Mouse (Mus musculus) heart, postnatal 10 days (tissue): ENCODE results near the gene Lgals7. TPM values are rescaled to one million over a fixed set of nuclear protein-coding genes. Genes with fewer than 3 reads are reported as not detected.

ENCODE experiments used
- DNase-seq, 2 experiments: peaks; one replicate each; pipeline ENCODE4 v3.0.0; 2021
- intact Hi-C: fragments of 180-260 bp; cut with DNase I; formaldehyde crosslinking; loops from one replicate; pipeline ENCODE4 v1.15.1; 2025
- total RNA-seq, 2 experiments: library from RNA; stranded (reverse); gene quantifications; 2 replicates each; pipeline ENCODE4 v1.2.3; 2021

Gene Lgals7
- 1 to 10 TPM; 2.2 to 2.8 TPM for total RNA-seq

DNA sequence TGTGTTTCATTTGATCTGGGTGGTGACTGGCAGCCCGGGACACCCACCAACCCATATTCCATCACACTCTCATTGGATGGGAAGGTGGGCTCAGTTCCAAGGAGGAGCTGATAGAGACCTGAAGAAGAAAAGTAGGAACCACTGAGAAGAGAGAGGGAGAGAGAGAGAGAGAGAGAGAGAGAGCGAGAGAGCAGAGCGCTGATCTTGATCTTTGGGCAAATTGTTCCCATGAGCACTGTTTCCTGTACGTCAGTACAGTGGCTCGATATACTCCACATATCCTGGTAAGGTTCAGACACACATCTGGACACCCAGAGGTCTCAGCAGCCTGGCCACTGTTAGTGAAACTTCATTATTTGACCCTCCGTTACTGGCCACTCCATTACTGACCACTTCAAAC is at the start of gene Lgals7:
Gene Lgals7, plus strand, starts transcription at position 314 of the 400 bp plus-strand sequence.
- intact Hi-C loops, result no loop called here
- DNase-seq, result no peak

DNA sequence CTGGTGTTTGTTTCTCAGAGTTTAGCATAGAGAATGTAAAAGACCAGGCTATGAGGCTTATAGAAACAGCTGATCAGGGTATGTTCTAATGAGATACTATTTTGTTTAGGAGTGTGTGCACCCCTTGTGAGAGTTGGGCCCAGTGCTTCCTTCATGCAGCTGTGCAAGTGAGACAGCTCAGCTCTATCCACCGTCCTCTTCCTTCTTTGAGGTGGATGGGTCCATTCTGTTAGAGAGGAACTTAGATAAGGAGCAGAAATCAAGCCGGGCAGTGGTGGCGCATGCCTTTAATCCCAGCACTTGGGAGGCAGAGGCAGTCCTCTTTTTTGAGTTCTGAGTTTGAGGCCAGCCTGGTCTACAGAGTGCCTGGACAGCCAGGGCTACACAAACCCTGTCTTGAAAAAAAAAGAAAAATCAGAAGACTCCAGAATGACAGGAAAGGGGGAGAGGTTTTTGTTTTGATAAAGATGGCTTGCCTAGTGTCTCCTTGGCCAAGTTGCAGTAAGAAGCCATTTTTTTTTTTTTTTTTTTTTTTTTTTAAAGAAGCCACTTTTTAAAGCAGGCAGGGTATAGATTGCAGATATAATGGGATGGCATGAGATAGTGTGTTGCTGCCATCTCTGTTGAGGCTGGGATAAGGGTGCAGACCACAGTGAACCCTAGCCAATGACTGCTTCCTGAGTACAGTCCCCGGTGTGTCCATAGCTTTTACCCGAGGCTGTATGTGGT is 49.2 kb upstream of the Lgals7 start:
- no peak for DNase-seq
- intact Hi-C loops, result loop anchor here (5.0 kb wide), 1 partner anchor 143 kb away; no protein-coding TSS in a partner anchor

DNA sequence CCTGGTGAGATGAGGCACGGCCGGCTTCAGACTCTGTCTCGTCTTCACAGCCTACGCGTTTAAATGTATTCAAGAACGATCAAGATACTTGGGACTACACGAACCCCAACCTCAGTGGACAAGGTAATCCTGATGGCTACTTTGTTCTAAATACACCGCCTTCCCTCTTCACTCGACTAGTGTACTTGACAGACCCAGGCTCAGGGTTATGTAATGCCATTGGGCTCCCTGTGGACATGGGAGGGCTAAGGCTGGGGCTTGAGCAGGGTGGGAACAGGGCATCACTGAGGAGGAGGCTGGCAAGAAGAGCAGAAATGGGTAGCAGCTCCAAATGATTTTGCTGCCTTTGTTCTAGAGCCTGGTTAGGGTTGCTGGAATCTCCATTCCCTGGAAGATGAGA is 48.4 kb upstream of the Lgals7 start:
- intact Hi-C loops, result no loop called here
- no peak for DNase-seq

DNA sequence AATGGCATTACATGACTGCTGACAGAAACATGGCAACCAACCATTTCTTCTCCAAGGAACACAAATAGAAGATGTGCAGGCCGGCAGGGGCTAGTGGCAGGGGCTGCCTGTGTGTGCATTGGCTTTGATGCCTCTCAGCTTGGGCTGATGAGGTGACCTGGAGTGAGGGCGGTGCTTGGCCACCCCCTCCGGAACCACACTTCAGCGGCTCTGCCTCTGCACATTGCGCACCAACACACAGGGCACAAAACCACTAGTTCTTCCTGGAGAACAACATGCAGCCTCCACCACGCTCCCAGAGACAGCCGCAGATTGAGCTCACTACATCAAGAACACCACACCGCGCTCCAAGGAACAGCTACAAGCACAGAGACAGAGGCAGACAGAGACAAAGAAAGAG is 47.5 kb upstream of the Lgals7 start:
- intact Hi-C loops, result no loop called here
- DNase-seq, result peak in 1 of 2 experiments; percentile 58

DNA sequence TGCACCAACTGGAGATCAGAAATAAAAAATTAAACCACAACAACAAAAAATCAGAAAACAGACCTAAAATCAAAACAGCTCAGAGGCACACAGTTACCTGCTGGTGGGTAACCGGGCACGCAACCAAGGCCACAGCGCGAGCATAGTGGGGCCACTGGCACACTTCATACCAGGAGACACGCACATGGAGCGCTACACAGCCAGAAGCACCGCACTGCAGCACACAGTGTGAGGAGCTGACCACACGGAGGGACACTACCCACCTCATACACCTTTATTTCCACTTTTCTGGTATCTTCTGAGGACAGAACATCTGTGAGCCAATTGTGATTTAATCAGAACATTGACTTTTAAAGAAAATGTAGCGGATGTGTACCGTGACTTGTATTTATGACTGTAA is 46.7 kb upstream of the Lgals7 start:
- no peak for DNase-seq
- intact Hi-C loops, result no loop called here

DNA sequence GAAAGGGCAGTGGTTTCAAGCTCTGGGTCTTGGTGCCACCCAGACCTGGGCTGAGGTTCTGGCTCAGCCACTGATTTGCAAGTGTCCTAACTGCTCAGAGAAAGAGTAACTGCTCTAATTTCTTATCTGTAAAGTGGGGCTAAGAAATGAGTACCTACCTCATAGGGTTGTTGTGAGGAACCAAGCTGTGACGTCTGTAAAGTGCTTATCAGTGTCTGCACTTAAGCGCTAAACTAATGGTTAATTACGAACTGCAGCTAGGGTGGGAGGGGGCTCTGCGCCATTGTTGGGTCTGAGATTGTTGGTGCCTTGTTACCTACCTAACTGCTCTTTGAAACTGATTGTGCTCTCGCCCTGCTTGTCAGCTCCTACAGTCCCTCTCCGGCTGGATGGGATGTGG is 46.1 kb upstream of the Lgals7 start:
- intact Hi-C loops, result no loop called here
- DNase-seq, result no peak

DNA sequence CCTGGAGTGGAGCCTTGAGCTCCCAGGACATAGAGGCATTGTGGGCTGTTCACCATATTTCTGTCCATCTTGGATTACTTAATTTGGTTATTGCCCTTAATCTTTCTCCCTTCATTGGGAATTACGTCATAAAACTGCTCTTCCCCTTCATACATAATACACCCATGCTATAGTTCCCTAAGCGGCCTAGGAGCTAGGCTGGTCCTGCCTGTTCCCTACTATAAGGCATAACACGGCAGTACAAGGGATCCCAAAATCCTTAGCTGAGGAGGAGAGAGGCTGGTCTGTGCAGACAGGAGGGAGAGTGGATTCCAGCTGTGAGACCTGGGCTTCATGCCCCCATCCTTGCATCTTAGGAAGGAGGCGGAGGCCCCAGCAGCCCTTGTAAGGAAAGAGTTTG is 45.7 kb upstream of the Lgals7 start:
- no peak for DNase-seq
- intact Hi-C loops, result no loop called here

DNA sequence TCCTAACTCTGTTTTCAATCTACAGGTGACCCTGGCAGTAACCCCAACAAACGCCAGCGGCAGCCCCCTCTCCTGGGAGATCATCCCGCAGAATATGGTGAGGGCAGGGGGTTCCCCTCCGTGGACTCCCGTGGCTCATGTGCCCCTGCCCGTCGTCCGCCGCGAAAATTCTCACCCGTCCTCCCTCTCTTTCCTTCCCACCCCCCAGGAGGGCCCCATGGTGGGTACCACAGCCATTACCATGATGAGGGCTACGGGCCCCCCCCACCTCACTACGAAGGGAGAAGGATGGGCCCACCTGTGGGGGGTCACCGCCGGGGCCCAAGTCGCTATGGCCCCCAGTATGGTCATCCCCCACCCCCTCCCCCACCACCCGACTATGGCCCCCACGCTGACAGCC is 45.2 kb upstream of the Lgals7 start:
- intact Hi-C loops, result no loop called here
- DNase-seq, result no peak

DNA sequence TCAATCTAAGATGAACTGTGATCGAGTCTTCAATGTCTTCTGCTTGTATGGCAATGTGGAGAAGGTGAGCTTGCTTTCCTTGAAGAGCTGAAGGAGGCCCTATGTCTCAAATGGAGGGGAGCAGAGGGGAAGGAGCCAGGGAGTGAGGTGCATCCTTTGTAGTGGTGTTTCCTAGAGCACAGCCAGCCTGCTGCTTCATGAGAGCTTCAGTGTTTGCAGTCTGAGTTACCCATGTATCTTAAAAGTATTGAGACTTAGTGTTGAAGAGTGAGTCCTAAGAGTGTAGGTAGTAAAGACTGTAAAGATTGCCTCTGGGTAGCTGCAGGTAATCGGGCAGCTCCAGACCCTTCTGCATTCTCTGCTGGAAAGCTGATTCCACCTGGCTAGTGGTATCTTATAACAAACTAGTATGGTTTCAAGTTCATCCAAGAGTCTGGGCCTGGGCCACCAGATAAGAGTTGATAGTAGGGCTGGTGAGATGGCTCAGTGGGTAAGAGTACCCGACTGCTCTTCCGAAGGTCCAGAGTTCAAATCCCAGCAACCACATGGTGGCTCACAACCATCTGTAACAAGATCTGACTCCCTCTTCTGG is 44.7 kb upstream of the Lgals7 start:
- intact Hi-C loops, result no loop called here

DNA sequence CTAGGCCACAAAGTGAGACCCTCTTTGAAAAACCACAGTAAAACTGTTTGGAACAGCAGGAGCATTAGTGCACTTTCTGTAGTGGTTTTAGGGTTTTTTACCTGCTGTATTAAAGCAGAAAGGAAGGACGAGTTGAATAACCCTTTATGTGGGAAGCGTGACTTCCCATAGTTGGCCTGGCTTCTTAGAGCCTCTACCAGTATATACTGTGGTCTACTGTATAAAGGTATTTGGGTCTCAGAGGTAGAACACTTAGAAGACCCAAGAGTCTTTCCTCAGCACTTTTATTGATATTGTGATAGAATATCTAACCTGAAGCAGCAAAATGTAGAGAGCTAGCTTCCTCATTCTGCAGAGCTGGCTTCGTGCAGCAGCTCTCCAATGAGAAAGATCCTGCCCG is 44.1 kb upstream of the Lgals7 start:
- DNase-seq, result no peak
- intact Hi-C loops, result no loop called here

More for the DNA sequence above, 44.7 kb upstream of the Lgals7 start:
- DNase-seq, result no peak

DNA sequence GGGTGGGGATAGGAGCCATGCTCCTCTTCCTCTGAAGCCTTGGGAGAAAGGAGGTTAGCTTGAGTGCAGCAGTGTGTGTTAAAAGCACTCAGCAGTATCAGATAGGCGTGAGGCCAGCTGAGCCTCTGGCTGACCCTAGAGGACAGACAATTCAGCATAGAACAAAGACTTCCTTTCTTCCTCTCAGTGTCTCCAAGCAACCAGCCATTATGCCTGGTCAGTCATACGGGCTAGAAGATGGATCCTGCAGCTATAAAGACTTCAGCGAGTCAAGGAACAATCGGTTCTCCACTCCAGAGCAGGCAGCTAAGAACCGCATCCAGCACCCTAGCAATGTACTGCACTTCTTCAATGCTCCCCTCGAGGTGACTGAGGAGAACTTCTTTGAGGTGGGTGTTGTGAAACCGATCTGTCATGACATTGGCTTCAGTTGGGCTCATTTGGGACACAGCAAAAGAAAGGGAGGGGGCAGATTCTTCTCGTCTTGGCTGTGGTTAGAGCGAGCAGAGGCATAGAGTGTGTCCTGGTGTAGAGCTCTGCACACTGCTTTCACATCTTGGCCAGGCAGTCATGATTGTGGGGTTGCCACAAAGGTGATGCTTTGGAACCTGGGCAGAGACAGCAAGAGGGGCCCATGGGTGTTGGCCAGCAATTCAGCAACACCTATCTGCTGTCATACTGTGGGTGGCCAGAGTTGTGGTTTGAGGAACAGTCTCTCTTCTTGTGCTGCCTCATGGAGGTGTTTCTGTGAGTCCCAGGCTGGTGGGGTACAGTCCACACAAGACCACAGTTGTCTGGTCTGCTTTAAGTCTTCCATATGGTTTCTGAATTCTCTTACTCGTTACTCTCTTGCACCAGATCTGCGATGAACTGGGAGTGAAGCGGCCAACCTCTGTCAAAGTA is 43.0 kb upstream of the Lgals7 start:
- intact Hi-C loops, result loop anchor here (1.0 kb wide), 1 partner anchor 8 kb away; no protein-coding TSS in a partner anchor
- DNase-seq, result peak; percentile 74 to 75

DNA sequence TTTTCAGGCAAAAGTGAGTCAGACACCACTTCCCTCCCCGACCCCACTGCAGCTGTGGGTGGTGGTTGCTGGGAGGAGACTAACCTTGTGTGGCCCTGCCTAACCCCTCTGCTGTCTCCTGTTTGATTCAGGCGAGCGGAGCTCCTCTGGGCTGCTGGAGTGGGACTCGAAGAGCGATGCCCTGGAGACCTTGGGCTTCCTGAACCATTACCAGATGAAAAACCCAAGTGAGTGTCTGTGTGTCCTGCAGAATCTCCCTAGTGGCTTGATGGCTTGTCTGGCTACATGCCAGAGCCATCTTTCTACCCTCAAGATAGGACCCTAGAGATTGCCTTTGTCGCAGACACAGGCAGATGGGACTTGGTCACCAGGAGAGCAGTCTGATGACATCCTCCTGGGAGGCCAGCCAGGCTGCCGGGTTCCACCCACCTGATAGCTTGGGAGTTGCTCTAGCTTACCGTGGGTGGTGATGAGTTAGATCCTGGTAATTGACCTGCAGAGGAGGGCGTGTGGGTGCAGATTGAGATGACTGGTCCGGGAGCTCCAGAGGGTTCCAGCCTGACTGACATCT is 42.3 kb upstream of the Lgals7 start:
- peak; percentile 79 to 85 for DNase-seq
- intact Hi-C loops, result no loop called here

DNA sequence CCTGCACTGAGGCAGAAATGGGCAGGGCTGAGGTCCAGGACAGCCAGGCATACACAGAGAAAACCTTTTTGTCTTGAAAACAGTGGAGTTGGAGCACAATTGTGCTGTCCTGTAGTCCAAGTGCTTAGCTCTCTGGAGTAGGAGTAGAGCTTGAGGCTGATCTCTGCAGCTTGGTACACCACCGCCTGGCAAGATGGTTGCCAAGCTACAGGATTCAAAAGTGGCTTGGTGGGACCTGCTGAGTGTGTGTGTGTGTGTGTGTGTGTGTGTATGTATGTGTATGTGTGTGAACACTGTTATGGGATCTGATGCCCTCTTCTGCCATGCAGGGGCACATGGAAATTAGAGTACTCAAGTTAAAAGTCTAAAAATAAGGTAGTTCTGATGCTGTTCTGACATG is 41.1 kb upstream of the Lgals7 start:
- no peak for DNase-seq
- intact Hi-C loops, result no loop called here

DNA sequence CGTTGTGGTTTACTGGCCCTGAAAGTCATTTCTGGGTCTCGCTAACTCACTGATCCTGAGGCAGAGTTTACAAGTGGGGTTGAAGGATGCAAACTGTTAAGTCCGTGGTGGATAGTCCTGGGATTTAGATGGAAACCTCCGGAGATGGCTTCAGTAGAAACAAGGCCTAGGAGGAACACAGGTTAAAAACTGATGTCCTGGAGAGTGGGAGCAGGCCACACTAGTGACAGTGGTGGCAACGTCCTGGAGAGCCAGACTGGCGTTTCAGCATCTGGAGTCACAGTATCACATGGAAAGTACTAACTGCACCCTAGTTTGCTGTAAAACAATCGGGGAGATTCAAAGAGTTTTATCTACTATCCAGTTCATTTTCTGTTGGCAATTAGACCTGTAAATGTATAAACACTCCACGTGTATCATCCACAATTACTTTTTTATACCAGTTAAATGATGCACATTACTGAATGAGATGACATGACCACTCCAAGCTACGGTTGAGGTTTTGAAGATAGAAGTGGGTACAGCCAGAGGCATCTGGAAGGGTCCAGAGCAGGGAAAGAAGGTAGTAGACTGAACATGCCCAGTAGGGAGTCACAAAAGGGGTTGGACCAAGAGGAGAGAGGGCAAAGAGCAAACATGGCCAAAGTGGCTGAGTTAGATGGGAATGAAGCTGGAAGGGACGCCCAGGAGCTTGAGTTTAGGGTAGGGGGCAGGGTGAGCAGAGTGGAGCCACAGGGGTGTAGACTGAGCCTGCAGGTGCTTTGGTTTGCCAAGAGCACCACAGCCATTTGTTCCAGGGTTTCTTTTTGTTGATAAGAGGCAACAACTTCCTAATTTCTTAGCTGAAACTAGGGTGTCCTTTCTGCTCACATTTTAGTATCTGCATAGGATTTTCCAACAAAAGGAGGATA is 40.4 kb upstream of the Lgals7 start:
- peak in 1 of 2 experiments; percentile 38 for DNase-seq
- intact Hi-C loops, result loop anchor here (1.0 kb wide), 1 partner anchor 10 kb away; no protein-coding TSS in a partner anchor

DNA sequence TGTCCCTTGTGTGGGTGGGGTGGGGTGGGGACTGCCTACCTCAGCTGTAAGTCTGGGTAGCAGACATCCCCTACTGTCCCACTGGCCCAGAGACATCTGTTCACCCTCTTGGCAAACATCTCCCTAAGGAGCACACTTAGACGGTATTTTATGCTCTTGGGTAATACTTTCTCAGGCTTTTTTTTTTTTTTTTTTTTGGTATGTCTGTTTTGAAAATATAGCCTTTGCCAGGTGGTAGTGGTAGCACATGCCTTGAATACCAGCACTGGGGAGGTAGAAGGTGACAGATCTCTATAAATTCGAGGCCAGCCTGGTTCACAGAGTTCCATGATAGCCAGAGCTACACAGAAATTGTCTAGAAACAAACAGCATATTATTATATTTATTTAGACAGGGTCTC is 39.7 kb upstream of the Lgals7 start:
- intact Hi-C loops, result loop anchor here (1.0 to 2.0 kb wide), 2 partner anchors 11 to 15 kb away; partner anchors contain the start of gene Hnrnpl
- DNase-seq, result no peak

DNA sequence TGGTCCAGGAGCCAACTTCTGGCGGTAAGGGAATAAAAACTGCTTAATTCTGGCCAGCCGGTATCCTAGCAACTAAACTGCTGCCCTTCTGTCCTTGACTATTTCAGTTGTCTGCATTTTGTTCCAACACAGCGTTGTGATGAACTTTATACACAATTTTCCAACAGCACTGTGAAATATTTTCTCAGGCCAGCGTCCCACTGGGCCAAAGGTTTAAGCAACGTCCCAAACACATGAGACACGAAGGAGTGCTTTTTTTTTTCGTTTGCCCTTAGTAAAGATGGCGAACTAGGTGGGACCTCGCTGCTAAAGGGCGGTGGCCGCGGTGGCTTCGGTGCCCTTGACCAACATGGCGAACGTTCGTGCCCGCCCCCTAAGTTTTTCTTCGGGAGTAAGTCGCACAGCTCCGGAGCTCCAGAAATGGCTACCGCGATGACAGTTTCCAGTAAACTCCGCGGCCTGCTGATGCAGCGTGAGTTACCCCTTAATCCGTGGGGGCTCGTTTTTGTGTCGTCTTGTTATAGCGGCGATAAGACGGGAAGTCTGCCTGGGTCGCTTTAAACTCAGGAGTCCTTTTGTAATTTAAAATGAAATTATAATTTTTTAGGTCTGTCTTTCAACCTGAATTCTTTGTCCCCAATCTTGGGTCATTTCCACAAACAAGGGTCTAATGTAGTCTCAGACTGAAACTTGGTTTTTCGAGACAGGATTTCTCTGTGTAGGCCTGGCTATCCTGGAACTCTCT is 38.5 kb upstream of the Lgals7 start, which contains the start of gene Ech1:
Gene Ech1, plus strand, starts transcription at position 277 of the 745 bp plus-strand sequence.
- DNase-seq, result peak; percentile 95
- intact Hi-C loops, result loop anchor here (2.0 kb wide), 1 partner anchor 16 kb away; the partner anchor contains the start of gene Hnrnpl

DNA sequence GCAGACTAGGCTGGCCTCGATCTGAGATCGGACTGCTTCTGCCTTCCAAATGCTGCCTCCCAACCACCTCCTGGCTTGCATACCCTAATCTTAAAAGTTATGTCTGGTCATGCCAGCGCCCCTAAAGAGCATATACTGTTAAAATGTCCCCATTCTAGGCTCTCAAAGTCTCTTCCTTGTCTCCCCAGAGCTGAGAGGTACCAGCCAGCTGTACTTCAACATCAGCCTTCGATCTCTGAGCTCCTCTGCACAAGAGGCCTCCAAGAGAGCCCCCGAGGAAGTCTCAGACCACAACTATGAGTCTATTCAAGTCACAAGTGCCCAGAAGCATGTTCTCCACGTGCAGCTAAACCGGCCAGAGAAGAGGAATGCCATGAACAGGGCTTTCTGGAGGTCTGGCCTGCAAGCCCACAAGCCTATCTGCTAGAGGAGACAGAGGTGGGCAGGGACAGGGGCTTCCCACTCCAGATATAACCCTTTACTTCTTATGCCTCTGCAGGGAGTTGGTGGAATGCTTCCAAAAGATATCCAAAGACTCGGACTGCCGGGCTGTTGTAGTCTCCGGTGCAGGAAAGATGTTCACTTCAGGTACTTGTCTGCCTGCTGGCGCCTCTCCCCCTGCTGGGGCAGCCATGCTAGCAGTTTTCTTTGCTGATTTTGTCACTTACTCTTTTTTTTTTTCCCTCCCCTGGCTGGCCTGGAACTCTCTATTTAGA is 37.8 kb upstream of the Lgals7 start:
- DNase-seq, result peak; percentile 67 to 72
- intact Hi-C loops, result loop anchor here (2.0 kb wide), 3 partner anchors 17 to 41 kb away; partner anchors contain the start of gene Hnrnpl

DNA sequence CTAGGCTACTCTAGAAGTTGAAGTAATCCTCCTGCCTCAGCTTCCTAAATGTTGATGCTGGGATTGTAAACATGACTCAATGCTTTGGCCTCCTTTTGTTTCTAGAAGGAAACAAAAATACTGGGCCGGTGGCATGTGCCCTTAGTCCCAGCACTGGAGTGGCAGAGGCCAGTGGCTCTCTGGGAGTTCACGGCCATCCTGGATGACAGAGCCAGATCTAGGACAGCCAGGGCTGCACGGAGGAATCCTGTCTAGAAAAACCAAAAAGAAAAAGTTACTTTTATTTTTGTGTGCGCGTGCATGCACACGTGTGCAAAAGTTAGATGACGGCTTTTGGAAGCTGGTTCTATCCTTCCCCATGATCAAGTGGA is 37.3 kb upstream of the Lgals7 start:
- peak in 1 of 2 experiments; percentile 32 for DNase-seq
- intact Hi-C loops, result loop anchor here (2.0 kb wide), 2 partner anchors 32 to 40 kb away; no protein-coding TSS in a partner anchor
